Mouse (Mus musculus) kidney, postnatal 10 days (tissue): ENCODE measurements around the gene Hoxc6.

Experiments used
- DNase-seq: peaks from one replicate; pipeline ENCODE4 v3.0.0; 2021; ENCODE audit warnings: mixed read lengths

Gene Hoxc6

DNA sequence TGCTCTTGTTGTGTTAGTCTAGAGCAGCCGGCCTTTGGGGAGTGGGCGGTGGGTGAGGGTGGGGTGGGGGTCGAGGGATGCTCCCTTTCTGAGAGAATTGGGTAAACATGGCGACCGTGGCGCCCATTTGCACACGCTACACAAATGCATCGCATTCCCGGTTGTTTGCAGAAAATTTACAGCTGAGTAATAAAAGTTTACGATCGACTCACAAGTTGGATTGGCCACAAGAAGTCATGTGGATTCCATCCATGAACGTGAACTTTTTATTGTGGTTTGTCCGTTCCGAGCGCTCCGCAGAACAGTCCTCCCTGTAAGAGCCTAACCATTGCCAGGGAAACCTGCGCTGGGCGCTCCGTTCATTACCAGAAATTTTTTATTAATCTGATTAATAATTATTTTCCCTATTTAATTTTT lies at the start of gene Hoxc6:
Gene Hoxc6, plus strand, starts transcription at position 319 of the 417 bp plus-strand sequence.
- DNase-seq = peak; percentile 69

- DNase-seq = no peak
Measured at GRCm38 (mm10) chr15:102948842-102949241, 49.2 kb upstream of the Hoxc6 start.

DNA sequence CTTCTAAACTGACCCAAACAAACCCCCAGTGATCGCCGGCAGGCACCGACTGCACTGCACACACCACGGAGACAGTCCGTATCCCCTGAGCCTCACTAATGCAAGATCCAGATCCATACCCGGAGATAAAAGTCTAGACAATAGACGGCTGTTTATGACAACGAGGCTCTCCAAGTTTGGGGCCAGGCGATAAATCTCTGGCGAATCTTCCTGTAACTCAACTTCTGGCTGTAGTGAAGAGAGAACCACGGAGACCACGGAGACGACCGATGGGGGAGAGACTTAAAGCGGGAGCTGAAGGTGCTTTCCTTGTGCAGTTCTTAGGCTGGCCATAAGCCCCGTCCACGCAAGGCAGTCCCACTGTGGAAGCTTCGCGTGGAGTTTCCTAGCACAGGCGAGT lies 48.4 kb upstream of the Hoxc6 start:
- no peak for DNase-seq

DNA sequence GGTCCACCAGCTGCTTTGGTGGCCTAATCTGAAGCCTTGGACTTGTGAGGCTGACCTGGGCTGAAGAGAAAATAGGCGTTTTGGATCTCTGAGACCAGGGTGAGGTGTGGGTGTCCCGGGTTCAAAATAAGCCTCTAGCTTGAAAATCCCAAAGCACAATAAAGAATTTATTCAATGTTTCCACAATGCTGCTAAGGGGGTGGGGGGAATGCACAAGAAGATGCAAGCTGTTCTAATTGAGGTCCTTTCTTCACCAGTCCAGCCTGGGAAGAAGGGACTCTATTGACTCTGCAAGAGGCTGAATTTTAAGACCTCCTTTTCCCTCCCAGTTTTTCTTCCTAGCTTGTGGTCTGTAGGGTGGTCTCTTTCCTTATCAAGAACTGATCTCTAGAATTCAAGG lies 47.2 kb upstream of the Hoxc6 start:
- DNase-seq = no peak

DNA sequence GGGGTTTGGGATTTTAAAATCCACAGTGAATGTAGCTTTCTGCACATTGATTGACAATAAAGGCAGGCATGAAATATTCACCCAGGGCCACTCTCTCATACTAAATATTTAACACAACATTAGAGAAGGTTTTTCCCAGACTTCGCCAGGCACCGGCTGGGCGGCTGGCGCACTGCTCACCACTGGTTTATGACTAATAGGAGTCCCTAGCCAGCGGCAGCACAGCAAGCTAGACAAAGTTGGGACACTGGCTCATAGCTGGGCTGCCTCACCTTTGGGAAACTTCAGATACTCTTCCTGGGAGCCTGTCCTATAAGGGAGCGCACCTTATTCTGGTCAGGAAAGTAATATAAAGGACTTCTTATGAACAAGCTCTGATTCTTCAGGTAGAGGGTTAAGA lies 44.5 kb upstream of the Hoxc6 start:
- DNase-seq = peak; percentile 19

DNA sequence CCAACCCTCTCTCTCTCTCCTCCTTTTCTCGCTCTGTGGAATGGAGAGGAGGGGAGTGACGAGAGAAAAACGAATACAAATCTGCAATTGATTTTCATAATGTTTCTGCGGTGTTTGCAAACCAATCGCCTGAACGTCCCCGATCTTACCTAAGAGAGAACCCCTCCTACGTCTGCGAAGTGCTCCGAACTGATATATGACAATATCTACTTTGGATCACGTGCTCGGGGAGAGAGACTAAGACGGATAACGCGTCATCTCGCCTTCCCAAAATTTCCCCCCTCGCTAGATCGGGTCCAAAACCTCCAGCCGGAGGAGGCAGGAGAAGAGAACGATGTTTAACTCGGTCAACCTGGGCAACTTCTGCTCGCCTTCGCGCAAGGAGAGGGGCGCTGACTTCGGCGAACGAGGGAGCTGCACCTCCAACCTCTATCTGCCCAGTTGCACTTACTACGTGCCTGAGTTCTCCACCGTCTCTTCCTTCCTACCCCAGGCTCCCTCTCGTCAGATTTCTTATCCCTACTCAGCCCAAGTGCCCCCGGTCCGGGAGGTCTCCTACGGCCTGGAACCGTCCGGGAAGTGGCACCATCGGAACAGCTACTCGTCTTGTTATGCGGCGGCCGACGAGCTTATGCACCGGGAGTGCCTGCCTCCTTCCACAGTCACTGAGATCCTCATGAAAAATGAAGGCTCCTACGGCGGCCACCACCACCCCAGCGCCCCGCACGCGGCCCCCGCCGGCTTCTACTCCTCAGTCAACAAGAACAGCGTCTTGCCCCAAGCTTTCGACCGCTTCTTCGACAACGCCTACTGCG lies 43.7 kb upstream of the Hoxc6 start, which contains the start of gene Hoxc11:
Gene Hoxc11, plus strand, starts transcription at position 236 of the 815 bp plus-strand sequence.
- DNase-seq = peak; percentile 64

- no peak for DNase-seq
Measured at GRCm38 (mm10) chr15:102955007-102955382, 43.1 kb upstream of the Hoxc6 start.

DNA sequence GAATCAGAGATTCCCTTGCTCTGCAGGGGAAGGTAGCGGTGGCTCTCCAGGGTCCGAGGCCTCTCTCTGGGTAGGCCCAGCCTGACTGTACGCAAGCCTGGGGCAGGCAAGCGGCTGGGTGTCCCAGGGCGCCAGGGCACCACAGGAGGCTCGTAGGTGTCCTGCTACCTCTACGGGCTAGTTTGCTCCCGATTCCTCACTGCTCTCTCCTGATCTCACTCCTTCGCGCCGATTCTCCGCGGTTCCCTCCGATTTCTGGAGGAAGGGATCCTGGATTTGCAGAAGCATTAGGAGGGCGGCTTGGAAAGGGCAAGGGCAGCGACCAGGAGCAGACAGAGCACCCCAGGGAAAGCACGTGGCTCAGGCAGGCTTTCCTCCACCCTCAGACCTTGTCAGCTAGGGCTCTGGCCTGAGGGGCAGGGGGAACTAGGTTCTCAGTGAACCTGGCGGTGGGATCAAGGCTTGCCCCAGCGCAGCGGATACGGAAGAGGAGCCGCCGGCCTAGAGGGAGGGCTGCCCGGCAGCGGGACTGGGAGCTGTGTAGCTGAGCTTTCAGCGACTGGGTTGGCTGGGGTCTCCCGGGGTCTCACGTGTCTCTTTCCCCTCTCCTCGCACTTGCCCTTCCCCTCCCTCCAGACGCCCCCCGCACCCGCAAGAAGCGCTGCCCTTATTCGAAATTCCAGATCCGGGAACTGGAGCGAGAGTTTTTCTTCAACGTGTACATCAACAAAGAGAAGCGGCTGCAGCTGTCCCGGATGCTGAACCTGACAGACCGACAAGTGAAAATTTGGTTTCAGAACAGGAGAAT lies 42.0 kb upstream of the Hoxc6 start:
- DNase-seq = peak; percentile 60

DNA sequence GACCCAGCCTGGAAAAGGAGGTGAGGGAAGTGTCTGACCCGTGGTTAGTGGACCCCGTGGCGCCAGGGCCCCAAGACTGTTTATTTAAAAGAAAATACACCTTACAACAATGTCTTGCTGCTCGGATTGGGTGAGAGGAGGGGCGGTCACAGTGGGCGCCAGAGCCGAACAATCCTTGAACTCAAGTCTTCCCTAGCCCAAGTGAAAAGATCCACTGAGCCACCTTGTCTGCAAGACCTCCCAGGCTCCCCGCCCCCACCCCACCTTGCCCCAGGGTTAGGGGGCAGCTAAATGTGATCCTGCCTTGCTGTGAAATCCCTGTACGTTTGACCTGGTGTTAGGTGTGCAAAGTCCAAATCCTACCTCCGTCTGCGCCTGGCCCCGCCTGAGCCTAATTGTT lies 41.2 kb upstream of the Hoxc6 start:
- peak; percentile 39 for DNase-seq

DNA sequence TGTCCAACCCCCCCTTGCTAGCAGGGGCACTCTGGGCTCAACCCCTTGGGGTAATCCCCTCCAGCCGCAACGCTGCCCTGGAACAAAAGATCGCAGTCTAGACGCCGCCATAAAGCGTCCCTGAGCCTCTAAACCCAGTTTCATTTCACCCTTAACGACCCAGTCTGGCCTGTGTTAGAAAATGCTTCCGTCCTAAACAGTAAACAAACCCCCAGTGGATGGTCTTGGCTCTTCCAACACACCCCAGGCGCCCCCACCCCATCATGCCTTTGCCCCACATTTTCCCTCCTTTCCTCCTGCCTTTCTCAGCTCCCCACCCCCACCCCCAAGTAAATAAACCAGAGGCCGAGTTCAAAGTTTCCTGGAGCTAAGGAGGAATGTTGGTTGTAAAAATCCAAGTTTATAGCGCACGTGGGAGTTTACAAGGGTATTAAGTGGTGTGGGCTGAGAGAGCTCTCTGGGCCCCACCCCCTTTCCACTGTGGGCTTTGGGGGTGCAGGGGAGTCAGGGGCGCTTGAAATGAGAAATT lies 38.3 kb upstream of the Hoxc6 start:
- peak; percentile 57 for DNase-seq

- peak; percentile 62 for DNase-seq
Measured at GRCm38 (mm10) chr15:102961728-102962127, 36.3 kb upstream of the Hoxc6 start.

- DNase-seq = peak; percentile 45
Measured at GRCm38 (mm10) chr15:102962492-102962891, 35.6 kb upstream of the Hoxc6 start.

DNA sequence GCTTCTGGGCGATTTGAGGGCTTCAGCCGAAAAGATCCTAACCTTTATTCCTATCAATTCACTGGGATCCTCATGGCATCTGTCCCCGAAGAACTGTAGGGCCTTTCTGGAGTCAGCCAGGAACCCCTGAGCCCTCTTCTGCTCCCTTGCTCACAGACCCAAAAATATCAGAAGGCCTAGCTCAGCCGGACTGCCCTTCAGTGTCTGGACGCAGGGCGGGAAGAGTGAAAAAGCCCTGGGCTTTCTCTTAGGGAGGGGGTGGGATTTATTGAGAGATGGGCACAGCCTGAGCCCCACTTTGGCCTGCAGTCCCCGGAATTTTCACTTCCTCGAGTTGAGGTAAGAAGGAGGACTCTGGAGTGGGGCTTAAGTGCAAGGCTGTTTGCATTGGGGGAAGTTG lies 34.8 kb upstream of the Hoxc6 start:
- DNase-seq = peak; percentile 48

GRCm38 (mm10) chr15:102963671-102964640 lies 34.1 kb upstream of the Hoxc6 start:
- peak; percentile 83 for DNase-seq

DNA sequence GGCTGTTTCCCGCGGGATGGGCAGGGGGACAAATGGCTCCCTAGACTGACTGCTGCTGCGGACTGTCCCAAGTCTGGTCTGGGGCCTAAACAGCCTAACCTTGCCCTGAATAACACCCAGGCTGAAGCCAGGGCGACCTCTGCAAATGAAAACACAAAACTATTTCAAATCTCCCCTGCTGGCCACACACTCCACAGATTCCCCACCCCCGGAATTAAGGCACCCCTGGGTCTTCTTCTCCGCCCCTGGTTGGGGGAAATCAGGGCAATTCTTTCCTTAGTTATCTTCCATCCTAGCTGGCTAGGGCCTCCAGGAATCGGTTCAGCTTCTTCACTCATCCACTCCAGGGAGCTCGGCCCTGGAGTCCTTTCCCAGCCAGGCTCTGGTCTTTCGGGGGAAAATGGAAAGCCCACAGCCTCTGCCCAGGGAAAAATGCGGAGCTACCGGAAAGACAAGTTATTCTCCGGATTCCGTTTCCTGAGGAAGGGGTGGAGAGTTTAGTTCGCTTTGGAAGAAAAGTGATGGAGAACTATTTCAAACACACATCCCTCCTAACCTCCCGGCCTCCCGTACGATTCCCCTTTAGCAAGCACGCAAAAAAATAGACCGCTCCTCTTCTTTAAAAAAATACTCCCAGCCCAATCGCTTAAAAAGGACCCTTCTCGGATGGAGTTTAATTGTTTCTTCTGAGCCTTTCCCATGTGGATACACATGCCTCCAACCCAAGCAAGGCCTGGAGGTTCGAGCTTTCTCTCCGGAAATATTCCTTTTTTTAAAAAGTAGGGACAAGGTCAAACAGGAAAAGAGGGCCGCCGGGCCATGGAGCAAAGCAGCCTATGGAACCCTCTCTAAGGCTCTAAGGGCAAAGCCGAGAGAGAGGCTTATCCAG lies 32.8 kb upstream of the Hoxc6 start:
- peak; percentile 55 for DNase-seq

DNA sequence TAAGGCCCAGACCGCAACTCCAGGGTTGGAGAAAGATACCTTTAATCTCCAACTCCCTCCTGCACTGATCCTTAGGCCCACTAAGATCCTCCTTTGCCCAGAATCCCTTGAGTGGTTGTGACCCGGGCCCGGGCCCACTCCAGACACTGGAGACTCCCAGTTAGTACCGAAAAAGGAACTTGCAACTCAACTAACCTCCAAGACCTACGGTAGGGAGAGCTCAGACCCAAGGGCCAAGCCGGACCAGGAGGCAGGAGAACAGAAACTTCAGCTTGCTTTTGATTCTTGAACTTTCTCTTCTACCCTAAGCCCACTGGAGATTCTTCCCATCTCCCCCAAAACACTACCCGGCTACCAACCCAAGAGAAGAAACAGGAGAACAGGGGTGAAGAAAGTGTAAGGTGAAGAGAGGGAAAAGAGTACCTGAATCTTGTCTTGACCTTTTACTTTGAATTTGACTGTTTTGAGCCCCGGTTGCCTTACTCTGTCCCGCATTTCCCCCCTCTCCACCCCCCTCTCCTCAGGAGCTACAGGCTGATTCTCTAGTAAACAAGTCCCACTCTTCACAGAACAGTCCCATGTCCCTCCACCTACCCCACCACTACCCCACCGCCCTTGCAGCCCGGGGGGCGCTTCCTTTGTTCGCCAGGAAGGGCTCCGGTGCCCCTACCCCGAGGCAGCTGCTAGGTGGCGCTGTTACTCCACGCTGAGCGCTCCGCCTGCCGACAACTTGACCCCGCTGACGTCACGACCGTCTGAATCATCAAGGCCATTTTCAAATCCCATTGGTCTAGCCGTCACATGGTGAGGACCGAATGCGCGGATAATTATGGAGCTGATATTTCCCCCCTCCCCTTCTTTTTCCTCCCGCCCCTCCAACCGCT lies 31.9 kb upstream of the Hoxc6 start:
- DNase-seq = peak; percentile 99

DNA sequence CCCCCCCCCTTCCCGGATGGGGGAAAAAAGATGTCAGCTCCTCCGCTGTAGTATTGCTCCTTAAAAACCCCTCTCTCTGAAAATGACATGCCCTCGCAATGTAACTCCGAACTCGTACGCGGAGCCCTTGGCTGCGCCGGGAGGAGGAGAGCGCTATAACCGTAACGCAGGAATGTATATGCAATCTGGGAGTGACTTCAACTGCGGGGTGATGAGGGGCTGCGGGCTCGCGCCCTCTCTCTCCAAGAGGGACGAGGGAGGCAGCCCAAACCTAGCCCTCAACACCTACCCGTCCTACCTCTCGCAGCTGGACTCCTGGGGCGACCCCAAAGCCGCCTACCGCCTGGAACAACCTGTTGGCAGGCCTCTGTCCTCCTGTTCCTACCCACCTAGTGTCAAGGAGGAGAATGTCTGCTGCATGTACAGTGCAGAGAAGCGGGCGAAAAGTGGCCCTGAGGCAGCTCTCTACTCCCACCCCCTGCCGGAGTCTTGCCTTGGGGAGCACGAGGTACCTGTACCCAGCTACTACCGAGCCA lies 31.2 kb upstream of the Hoxc6 start, which contains the start of gene Hoxc10:
Gene Hoxc10, plus strand, starts transcription at position 21 of the 536 bp plus-strand sequence.
- peak; percentile 60 for DNase-seq

DNA sequence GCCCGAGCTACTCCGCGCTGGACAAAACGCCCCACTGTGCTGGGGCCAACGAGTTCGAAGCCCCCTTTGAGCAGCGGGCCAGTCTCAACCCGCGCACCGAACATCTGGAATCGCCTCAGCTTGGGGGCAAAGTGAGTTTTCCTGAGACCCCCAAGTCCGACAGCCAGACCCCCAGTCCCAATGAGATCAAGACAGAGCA lies 30.8 kb upstream of the Hoxc6 start, which contains the start of gene Hoxc5:
Gene Hoxc5, plus strand, starts transcription at position 132 of the 199 bp plus-strand sequence.
- DNase-seq = no peak

DNA sequence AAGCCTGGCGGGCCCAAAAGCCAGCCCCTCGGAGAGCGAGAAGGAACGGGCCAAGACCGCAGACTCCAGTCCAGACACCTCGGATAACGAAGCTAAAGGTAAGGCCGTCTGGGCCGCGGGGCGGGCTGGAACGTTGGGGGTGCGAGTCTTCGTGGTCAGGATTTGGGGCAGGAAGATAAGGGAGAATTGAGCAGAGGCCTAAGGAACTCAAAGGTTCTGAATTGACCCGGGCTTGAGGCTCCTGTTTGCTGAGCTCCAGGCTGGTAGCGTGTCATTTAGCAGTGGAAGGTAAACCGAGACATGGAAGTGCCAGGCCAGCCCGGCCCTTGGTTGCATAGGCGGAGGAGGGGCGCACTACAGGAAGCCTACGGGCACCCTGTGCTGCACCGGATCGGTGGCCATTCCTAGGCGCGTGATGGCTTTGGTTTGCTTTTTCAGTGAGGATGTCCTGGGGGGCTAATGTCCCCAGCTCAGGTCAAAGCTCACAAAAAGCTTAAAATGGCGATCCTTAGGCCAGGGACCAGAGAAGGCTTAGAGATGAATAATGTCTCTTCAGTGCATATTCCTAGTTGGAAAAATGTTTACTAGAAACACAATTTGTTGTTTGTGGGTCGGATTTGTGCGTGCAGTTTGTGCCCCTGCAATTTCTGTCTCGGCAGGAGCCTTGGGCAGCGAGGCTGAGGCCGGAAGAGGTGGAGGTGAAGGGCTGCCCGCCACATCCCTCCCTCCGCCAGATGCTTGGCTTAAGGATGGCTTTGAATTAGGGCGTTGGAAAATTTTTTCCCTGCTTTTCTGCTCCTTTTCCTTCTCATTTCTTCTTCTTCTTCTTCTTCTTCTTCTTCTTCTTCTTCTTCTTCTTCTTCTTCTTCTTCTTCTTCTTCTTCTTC lies 30.3 kb upstream of the Hoxc6 start:
- DNase-seq = peak; percentile 61
